Mouse (Mus musculus) CD8-positive naive resting alpha-beta T cell, adult 2 months (primary cell): ENCODE data around the gene Gripap1.
A peak's percentile ranks its signal among the peaks of the same experiment; 100 is the strongest.
"Not testable (repeated sequence)": the region's sequence is repeated elsewhere in the genome, so short reads cannot be mapped to it uniquely, and the experiment has no call there.

Experiments
- DNase-seq, 2 experiments: peaks; one replicate each; pipeline ENCODE4 v3.0.0; 2022; ENCODE audit warnings: low read depth in 2 of 2, low spot score in 2 of 2

Gene Gripap1

GRCm38 (mm10) chrX:7778450-7779244 is 10.9 kb upstream of the Gripap1 start:
- DNase-seq: no peak

GRCm38 (mm10) chrX:7779294-7779693 is 10.3 kb upstream of the Gripap1 start:
- no peak for DNase-seq

DNA sequence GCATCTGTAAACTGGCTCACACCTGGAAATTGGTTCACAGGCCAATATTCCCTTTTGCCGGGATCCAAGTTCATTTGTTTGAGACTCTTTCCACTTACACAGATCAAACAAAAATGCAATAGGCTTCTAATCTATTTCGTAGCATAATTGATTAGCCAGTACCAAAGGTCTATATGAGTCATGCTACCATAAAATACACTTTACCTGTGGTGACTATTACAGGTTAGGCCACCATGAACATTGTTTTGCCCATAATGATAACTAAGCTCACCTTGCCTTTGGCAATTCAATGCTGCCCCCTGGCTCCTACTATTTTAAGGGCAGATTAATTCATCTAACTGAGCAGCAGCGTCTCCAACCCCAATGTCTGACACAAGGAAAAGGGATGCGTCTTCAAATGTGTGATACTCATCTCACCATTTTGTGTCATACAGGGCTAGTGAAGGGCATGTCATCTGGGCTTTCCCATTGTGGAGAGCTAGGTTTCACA is 6.9 kb upstream of the Gripap1 start:
- DNase-seq: no peak

DNA sequence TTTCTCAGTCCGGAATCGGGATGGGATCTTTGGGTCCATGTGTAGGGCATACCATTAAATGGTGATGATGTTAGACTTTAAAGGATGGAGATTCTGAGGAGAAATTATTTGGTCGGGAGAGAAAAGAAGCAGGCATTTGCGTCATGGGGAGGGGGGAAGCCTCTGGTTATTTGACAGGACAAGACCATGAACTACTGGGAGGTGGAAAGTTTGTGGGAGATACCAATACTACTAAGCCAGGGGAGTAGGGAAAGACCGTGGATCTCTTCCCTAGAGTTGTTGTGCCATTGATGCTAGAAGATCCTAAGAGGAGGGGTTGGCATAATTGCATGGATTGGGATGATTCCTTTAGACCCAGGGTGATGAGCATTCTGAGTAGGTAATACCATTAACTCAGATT is 744 bp downstream of the Gripap1 start:
- DNase-seq: no peak

DNA sequence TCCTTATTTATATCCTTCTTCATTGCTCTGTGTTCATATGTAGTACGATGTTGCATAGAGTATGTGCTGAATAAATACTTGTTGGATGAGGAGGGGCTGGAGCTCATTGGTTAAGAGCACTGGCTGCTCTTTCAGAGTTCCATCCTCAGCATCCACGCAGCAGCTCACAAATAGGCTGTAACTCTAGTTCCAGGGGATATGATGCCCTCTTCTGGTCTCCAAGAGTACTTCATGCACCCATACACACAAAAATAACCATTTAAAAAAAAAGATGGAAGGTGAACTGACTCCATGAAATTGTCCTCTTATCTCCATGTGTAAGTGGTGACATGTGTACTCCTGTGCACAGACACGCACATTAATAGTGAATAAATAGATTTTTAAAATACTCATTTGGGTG is 3.8 kb downstream of the Gripap1 start:
- DNase-seq: peak in 1 of 2 experiments; percentile 7

GRCm38 (mm10) chrX:7795016-7795415 is 5.5 kb downstream of the Gripap1 start:
- DNase-seq: no peak

DNA sequence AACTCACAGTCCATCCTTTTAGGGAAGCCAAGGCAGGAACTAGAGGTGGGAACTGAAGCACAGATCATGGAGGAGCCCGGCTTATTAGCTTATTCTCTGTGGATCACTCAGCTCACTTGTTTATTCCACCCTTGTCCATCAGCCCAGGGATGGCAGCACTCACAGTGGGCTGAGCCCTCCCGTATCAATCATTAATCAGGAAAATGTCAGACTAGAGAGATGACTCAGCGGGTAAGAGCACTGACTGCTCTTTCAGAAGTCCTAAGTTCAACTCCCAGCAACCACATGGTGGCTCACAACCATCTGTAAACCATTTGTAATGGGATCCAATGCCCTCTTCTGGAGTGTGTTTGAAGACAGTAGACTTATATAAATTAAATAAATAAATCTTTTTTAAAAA is 7.8 kb downstream of the Gripap1 start:
- DNase-seq: no peak

GRCm38 (mm10) chrX:7802157-7802556 is 12.6 kb downstream of the Gripap1 start:
- not testable (repeated sequence) for DNase-seq

GRCm38 (mm10) chrX:7815016-7815415 is 25.5 kb downstream of the Gripap1 start:
- DNase-seq: peak; percentile 2 to 30

GRCm38 (mm10) chrX:7821865-7822779 is 32.6 kb downstream of the Gripap1 start, which contains the start of gene Kcnd1:
TSS of gene Kcnd1 (plus strand) at chrX:7822289.
- DNase-seq: no peak

- no peak for DNase-seq
Measured at GRCm38 (mm10) chrX:7837146-7837545, 47.6 kb downstream of the Gripap1 start.

GRCm38 (mm10) chrX:7840842-7841162 is 51.2 kb downstream of the Gripap1 start:
- no peak for DNase-seq

GRCm38 (mm10) chrX:7841163-7842162 is 51.9 kb downstream of the Gripap1 start, which contains the start of gene Otud5:
TSS of gene Otud5 (plus strand) at chrX:7841364.
- peak; percentile 89 to 92 for DNase-seq

GRCm38 (mm10) chrX:7842318-7842717 is 52.8 kb downstream of the Gripap1 start:
- peak in 1 of 2 experiments; percentile 24 for DNase-seq

DNA sequence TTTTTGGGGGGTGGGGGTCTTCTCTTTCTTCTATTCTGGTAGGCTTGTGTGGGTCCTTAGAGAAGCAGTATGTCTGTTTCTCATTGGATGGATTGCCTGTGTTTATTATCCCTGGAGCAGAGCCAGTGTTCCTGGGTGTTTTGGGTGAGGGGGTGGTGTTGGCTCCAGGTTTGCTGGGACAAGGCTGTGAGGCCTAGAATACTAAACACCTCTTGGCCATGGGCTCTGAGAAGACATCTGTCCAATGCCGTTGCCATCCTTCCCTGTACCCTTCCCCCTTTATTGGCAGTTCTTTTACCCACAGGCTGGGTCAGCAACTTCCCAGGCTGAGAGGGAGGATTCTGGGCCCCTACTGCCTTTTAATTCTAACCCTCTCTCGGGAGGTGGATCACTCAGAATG is 58.3 kb downstream of the Gripap1 start:
- no peak for DNase-seq

DNA sequence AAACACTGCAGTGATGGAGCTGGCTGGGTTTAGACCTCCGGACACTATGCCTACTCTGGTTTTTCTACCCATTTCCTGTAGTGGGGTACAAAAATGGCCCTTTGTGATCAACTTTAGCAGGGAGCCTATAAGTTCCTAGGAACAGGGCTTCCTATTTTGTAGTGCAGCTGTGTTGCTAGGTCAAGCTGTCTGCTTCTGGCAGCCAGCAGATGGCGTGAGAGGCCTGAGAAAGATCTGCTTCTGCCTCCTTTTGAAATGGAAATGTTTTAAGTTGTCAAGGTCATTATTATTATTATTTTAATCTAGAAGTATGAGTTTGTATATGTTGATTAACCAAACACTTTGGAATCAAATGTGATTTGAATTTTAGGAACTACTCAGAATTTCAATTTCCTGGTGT is 65.0 kb downstream of the Gripap1 start:
- peak in 1 of 2 experiments; percentile 46 for DNase-seq

DNA sequence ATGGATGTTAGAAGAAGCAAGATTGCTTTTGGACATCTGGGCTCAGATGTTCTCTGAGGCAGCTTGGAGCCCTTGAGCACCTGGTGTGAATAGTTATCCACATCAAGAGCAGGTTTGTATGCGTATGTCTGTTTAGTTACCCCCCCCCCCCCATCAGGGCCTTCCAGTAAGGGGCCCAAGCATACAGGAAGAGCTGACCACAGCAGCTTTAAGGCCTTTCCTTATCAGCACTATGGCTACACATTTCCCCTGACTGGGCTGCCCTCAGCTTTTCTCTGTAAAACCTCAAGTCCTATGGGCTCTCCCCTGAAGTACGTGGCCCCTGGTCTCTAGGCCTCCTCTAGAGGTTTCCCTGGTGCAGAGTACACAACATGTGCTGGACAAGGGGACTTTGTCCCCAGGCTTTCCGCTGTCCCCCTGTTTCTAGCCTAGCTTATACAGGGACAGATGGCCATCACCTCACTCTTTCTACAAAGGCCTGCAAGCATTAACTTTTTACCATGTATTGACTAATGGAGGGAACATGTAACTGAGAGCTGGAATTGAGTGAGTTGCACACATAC is 69.7 kb downstream of the Gripap1 start:
- DNase-seq: no peak

GRCm38 (mm10) chrX:7863181-7863580 is 73.6 kb downstream of the Gripap1 start:
- no peak for DNase-seq

- DNase-seq: no peak
Measured at GRCm38 (mm10) chrX:7864551-7864950, 75.0 kb downstream of the Gripap1 start.

DNA sequence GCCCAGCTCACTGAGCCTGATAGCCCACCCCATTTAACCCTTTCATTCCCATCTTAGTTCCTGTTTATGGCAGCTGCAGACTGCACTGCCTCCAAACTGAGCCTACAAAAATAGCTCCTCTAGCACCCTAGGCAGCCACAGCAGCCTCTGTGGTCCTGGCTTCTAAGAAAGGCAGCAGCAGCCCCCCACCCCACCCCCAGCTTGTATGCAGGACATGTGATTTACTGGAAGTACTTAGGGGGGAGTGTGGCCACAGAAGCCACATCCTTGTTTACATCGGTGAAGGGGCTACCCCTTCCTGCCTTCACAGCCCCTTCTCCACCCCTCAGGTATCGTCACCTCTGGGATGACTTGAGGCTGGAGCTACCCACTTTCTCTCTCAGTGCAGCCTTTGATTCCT is 75.8 kb downstream of the Gripap1 start:
- DNase-seq: peak; percentile 62 to 73
